Mouse (Mus musculus): Measurements from ENCODE around the gene Ppib. TPM values are rescaled to one million over a fixed set of nuclear protein-coding genes. Genes with fewer than 3 reads are reported as not detected.
A peak's percentile ranks its signal among the peaks of the same experiment; 100 is the strongest.

The Ppib gene
- 100 to 1,000 TPM; 182 to 184 TPM for total RNA-seq (2021)

DNA sequence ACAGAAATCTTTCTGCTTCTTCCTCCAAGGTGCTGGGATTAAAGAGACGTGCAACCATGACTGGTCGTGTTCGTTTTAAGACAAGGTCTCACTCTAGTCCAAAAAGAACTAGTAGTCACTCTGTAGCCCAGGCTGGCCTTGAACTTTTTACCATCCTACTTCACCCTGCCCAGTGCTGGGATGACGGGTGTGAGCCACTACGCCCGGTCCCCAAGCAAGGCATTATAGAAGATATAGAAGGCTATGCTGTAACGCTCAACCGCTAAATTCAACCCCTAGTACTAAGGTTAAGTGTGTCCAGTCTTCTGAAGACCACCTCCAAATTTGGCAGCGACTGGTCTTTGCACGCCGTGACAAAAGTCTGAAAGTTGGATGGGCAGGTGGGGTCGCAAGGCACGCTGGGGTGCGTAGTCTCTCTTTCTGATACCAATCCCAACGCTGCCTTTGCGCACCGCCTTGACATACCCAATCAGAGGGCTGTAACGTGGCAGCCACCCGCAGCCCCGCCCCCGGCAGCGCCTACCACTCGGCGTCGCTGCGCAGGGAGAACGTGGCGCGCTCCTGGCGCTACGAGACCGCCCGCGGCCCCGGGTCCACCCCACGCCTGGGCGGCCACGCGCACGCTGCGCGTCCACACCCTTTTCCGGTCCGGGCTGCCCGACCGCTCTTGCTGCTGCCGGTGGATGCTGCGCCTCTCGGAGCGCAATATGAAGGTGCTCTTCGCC lies at the start of gene Ppib:
Ppib (plus strand) TSS at position 640 of the 725 bp plus-strand sequence.
- intact Hi-C loops (cut with DNase I): loop anchor here (2.0 kb wide), 1 partner anchor 67 kb away; the partner anchor contains the start of genes Ciao2a and Snx1
- DNase-seq (ENCODE audit: low spot score in 2 of 2): peak; percentile 99

- DNase-seq (ENCODE audit: low spot score in 2 of 2): no peak
Observed at GRCm38 (mm10) chr9:66020601-66021000, 39.4 kb upstream of the Ppib start.

GRCm38 (mm10) chr9:66038082-66038481 lies 21.9 kb upstream of the Ppib start:
- intact Hi-C loops (cut with DNase I): no loop called here
- peak in 1 of 2 experiments; percentile 87 for DNase-seq (ENCODE audit: low spot score in 2 of 2)

More at GRCm38 (mm10) chr9:66020601-66021000, 39.4 kb upstream of the Ppib start:
- intact Hi-C loops (cut with DNase I): no loop called here

DNA sequence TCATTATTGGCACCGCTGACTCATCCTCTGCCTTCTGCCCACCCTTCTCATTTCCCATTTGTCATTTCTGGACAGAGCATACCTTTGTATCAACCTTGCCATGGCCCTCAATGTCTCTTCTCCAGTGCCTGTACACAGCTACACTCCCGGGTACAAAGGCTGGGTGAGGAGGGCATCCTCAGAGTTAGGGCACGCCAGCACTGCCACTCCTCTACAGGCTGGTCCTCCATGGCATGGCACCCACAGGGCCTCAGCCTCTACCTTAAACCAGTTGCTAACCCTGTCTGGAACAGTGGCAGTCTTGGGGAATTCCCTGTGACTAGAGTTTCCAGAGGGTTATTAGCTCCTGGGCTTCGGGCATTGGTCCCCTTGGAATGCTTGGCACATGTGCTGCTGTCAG lies 21.4 kb upstream of the Ppib start:
- no peak for DNase-seq (ENCODE audit: low spot score in 2 of 2)
- intact Hi-C loops (cut with DNase I): no loop called here

- peak in 1 of 2 experiments; percentile 84 for DNase-seq (ENCODE audit: low spot score in 2 of 2)
- intact Hi-C loops (cut with DNase I): no loop called here
Observed at GRCm38 (mm10) chr9:66039290-66039689, 20.7 kb upstream of the Ppib start.

DNA sequence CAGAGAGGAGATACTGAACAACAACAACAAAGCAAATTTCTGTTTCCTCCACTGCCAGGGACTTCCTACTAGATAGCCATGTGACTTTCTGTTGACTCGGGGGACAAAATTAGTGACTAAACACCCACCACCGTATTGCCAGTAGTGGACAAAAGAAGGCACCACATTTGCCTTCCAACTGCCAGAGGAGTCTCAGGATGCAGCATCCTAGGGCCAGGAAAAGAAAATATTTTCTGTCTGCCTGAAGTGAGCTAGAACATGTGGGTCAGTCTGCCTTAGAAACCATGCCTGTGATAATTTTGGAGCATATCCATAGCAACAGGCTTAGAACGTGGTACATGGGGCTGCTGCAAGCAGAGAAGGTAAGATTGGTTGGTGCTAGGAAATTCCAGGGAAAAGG lies 19.2 kb upstream of the Ppib start:
- peak; percentile 47 to 81 for DNase-seq (ENCODE audit: low spot score in 2 of 2)
- intact Hi-C loops (cut with DNase I): no loop called here

DNA sequence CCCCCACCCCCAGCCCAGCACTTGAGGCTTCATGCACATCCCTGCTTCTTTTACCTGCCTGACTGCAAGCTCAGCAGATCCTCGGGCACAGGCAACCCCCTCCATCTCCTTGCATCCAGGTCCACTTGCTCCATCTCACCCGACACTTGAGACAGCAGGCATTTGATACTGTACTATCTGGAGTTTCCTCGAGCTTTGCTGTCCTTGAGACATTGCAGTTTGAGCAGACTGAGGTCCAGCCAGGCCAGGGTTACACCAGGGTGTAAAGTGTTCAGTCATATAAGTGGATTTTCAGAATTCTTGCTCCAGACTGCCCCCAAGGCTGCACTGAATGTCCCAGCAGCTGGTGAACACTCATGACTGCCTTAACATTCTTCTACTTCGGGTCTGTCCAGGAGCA lies 17.7 kb upstream of the Ppib start:
- intact Hi-C loops (cut with DNase I): no loop called here
- DNase-seq (ENCODE audit: low spot score in 2 of 2): no peak

GRCm38 (mm10) chr9:66043241-66043640 lies 16.8 kb upstream of the Ppib start:
- no peak for DNase-seq (ENCODE audit: low spot score in 2 of 2)
- intact Hi-C loops (cut with DNase I): no loop called here

- intact Hi-C loops (cut with DNase I): no loop called here
- no peak for DNase-seq (ENCODE audit: low spot score in 2 of 2)
Observed at GRCm38 (mm10) chr9:66049931-66050601, 10.0 kb upstream of the Ppib start.

DNA sequence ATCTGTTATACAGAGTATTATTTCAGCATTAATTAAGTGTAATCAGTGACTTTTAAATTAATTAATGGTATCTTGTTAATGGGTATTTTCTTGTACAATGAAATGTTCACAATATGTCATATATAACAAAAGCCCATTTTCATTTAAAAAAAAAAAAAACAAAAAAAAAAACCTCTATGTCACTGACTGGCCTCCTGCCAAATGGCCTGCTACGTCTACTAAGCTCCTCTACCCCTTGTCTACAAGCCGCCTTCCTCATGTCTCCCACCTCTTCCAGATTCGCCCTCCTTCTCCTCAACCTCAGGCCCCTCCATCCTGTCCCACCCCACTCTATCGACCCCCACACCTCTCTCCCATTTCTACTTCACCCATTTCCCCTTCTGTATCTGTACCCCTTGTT lies 8.5 kb upstream of the Ppib start:
- intact Hi-C loops (cut with DNase I): no loop called here
- no peak for DNase-seq (ENCODE audit: low spot score in 2 of 2)

GRCm38 (mm10) chr9:66052731-66053130 lies 7.3 kb upstream of the Ppib start:
- intact Hi-C loops (cut with DNase I): no loop called here
- no peak for DNase-seq (ENCODE audit: low spot score in 2 of 2)

- DNase-seq (ENCODE audit: low spot score in 2 of 2): no peak
- intact Hi-C loops (cut with DNase I): no loop called here
Observed at GRCm38 (mm10) chr9:66053620-66054019, 6.4 kb upstream of the Ppib start.

- intact Hi-C loops (cut with DNase I): loop anchor here (2.0 kb wide), 1 partner anchor 67 kb away; the partner anchor contains the start of genes Ciao2a and Snx1
- no peak for DNase-seq (ENCODE audit: low spot score in 2 of 2)
Observed at GRCm38 (mm10) chr9:66060308-66060647, 256 bp downstream of the Ppib start.

GRCm38 (mm10) chr9:66060986-66061385 lies 964 bp downstream of the Ppib start:
- intact Hi-C loops (cut with DNase I): loop anchor here (2.0 kb wide), 1 partner anchor 66 kb away; the partner anchor contains the start of genes Ciao2a and Snx1
- DNase-seq (ENCODE audit: low spot score in 2 of 2): no peak

DNA sequence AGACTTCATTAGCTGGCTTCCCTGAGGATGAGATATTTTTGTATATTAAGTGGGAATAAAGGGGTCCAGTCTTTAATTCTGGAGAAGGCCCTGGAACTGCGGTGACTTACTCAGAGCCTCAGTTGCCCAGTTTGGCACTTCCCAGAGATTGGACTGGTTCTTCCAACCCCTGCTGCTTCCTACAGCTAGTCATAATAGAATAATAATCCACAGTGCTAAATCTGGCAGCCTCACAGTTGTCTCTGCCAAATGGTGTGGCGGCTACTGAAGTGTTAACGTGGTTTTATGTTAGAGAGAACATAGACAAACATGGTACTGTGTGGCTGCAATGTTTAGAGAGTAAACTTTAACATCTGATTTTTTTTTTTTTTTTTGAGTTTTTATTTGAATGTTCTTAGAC lies 1.6 kb downstream of the Ppib start:
- intact Hi-C loops (cut with DNase I): loop anchor here (2.0 kb wide), 1 partner anchor 65 kb away; the partner anchor contains the start of genes Ciao2a and Snx1
- no peak for DNase-seq (ENCODE audit: low spot score in 2 of 2)

- intact Hi-C loops (cut with DNase I): no loop called here
- DNase-seq (ENCODE audit: low spot score in 2 of 2): no peak
Observed at GRCm38 (mm10) chr9:66063446-66063845, 3.4 kb downstream of the Ppib start.

DNA sequence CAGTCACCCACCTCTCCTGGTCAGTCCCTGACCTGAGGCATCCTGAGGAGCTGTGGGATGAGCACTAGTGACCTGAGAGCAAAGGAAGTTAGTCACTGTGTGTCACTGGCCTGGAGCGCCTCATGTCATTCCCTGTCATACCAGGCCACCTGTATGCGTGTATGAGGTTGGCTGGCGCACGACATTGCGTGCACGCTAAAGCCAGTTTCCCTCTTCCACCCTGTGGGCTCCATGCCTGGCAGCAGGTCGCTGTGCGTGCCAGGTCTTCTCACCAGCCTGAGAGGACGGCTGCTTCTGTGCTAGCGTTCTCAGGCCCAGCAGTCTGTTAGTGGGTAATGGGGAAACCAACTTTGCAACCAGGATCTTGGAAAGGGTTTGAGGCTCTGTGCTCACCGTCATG lies 4.3 kb downstream of the Ppib start:
- DNase-seq (ENCODE audit: low spot score in 2 of 2): no peak
- intact Hi-C loops (cut with DNase I): no loop called here

GRCm38 (mm10) chr9:66066791-66067190 lies 6.8 kb downstream of the Ppib start:
- intact Hi-C loops (cut with DNase I): no loop called here

DNA sequence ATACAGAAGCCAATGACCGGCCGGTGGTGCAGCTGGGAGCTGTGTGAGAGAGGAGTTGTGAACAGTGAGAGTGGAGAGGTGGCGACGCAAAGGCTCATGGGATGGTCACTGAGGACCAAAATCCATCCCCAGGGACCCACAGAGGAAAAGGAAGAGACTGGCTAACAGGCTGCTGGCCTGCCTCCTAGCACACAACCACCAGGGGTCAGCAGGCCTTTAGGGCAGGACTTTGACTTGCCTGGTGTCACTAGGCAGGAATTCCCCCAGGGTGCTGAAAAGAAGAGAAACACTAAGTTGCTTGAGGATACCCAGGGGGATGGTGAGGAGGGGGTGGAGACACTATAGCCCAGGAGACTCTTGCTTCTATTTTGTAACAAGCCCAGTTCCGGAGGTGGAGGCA lies 7.5 kb downstream of the Ppib start:
- intact Hi-C loops (cut with DNase I): no loop called here

More at GRCm38 (mm10) chr9:66066791-66067190, 6.8 kb downstream of the Ppib start:
- DNase-seq (ENCODE audit: low spot score in 2 of 2): no peak

DNA sequence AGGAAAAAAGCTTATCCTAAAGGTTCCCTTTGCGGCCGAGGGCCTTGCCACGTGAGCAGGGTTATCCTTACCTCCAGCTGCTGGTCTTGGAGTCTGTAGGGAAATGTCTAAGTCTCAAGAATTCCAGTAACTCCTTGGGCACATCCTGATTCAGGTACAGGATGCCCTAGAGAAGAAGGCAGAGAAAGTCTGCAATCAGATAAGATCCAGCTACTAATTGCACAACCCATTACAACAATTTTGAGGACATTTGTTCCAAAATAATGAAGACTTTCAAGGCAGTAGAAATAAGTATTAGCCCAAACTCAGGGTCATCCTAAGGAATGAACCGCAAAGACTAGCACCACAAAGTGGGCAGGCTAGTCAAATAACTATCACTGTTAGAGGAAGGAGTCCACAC lies 8.0 kb downstream of the Ppib start:
- no peak for DNase-seq (ENCODE audit: low spot score in 2 of 2)
- intact Hi-C loops (cut with DNase I): no loop called here

More for the DNA sequence above, 7.5 kb downstream of the Ppib start:
- DNase-seq (ENCODE audit: low spot score in 2 of 2): no peak

GRCm38 (mm10) chr9:66068971-66069391 lies 9.0 kb downstream of the Ppib start:
- intact Hi-C loops (cut with DNase I): no loop called here
- DNase-seq (ENCODE audit: low spot score in 2 of 2): no peak
